Mouse (Mus musculus) A20 (cell line): ENCODE data around the gene Klf7.
"Not testable (repeated sequence)": the region's sequence is repeated elsewhere in the genome, so short reads cannot be mapped to it uniquely, and the experiment has no call there.

Source experiments
- DNase-seq: peaks from one replicate; pipeline ENCODE4 v3.0.0-alpha.2; 2011; ENCODE audit warnings: low read depth, low spot score

The Klf7 gene

GRCm38 (mm10) chr1:64121559-64122465 lies at the start of gene Klf7:
TSS of gene Klf7 (minus strand) at chr1:64122282.
- DNase-seq: peak; percentile 99

GRCm38 (mm10) chr1:64164526-64165062 lies 42.5 kb upstream of the Klf7 start:
- no peak for DNase-seq

GRCm38 (mm10) chr1:64158766-64159165 lies 36.7 kb upstream of the Klf7 start:
- no peak for DNase-seq

- no peak for DNase-seq
Observed at GRCm38 (mm10) chr1:64149185-64149584, 27.1 kb upstream of the Klf7 start.

GRCm38 (mm10) chr1:64142691-64143445 lies 20.8 kb upstream of the Klf7 start:
- no peak for DNase-seq

GRCm38 (mm10) chr1:64134439-64134838 lies 12.4 kb upstream of the Klf7 start:
- no peak for DNase-seq

- DNase-seq: no peak
Observed at GRCm38 (mm10) chr1:64126822-64127221, 4.7 kb upstream of the Klf7 start.

GRCm38 (mm10) chr1:64122466-64122830 lies 366 bp upstream of the Klf7 start:
- DNase-seq: no peak

GRCm38 (mm10) chr1:64120811-64121515 lies 1.1 kb downstream of the Klf7 start:
- peak; percentile 69 for DNase-seq

GRCm38 (mm10) chr1:64120421-64120810 lies 1.7 kb downstream of the Klf7 start:
- DNase-seq: no peak

GRCm38 (mm10) chr1:64119851-64120250 lies 2.2 kb downstream of the Klf7 start:
- no peak for DNase-seq

GRCm38 (mm10) chr1:64119358-64119794 lies 2.7 kb downstream of the Klf7 start:
- DNase-seq: no peak

- DNase-seq: no peak
Observed at GRCm38 (mm10) chr1:64118285-64119170, 3.6 kb downstream of the Klf7 start.

- DNase-seq: no peak
Observed at GRCm38 (mm10) chr1:64117478-64118284, 4.4 kb downstream of the Klf7 start.

GRCm38 (mm10) chr1:64116746-64117455 lies 5.2 kb downstream of the Klf7 start:
- no peak for DNase-seq

GRCm38 (mm10) chr1:64114579-64114978 lies 7.5 kb downstream of the Klf7 start:
- no peak for DNase-seq

- DNase-seq: not testable (repeated sequence)
Observed at GRCm38 (mm10) chr1:64108653-64109052, 13.4 kb downstream of the Klf7 start.

GRCm38 (mm10) chr1:64107526-64107925 lies 14.6 kb downstream of the Klf7 start:
- no peak for DNase-seq

GRCm38 (mm10) chr1:64106127-64106526 lies 16.0 kb downstream of the Klf7 start:
- DNase-seq: no peak
